Mouse (Mus musculus) right cerebral cortex, postnatal 36 days (tissue): ENCODE results near the gene Myh10.
A peak's percentile ranks its signal among the peaks of the same experiment; 100 is the strongest.
"Not testable (repeated sequence)": the region's sequence is repeated elsewhere in the genome, so short reads cannot be mapped to it uniquely, and the experiment has no call there.

Experiments
- DNase-seq, 2 experiments: peaks; one replicate each; pipeline ENCODE4 v3.0.0; 2022; ENCODE audit warnings: low spot score in 2 of 2, mixed read lengths in 1 of 2

The Myh10 gene

GRCm38 (mm10) chr11:68790720-68791119 lies 99.4 kb downstream of the Myh10 start:
- DNase-seq = no peak

- no peak for DNase-seq
Measured at GRCm38 (mm10) chr11:68791794-68792193, 100.4 kb downstream of the Myh10 start.

GRCm38 (mm10) chr11:68798258-68798657 lies 106.9 kb downstream of the Myh10 start:
- DNase-seq = no peak

- DNase-seq = no peak
Measured at GRCm38 (mm10) chr11:68805148-68805547, 113.8 kb downstream of the Myh10 start.

GRCm38 (mm10) chr11:68807787-68808186 lies 116.4 kb downstream of the Myh10 start:
- DNase-seq = peak in 1 of 2 experiments; percentile 61

- no peak for DNase-seq
Measured at GRCm38 (mm10) chr11:68811881-68812577, 120.7 kb downstream of the Myh10 start.

- no peak for DNase-seq
Measured at GRCm38 (mm10) chr11:68818416-68818815, 127.1 kb downstream of the Myh10 start.

GRCm38 (mm10) chr11:68819226-68819805 lies 128.0 kb downstream of the Myh10 start:
- no peak for DNase-seq

GRCm38 (mm10) chr11:68822326-68822725 lies 131.0 kb downstream of the Myh10 start:
- DNase-seq = no peak

- DNase-seq = no peak
Measured at GRCm38 (mm10) chr11:68826735-68827134, 135.4 kb downstream of the Myh10 start.

GRCm38 (mm10) chr11:68831580-68831979 lies 140.2 kb downstream of the Myh10 start:
- not testable (repeated sequence) for DNase-seq

GRCm38 (mm10) chr11:68832793-68833192 lies 141.4 kb downstream of the Myh10 start:
- no peak for DNase-seq

GRCm38 (mm10) chr11:68833593-68833992 lies 142.2 kb downstream of the Myh10 start:
- no peak for DNase-seq

- DNase-seq = no peak
Measured at GRCm38 (mm10) chr11:68835034-68835433, 143.7 kb downstream of the Myh10 start.

- DNase-seq = no peak
Measured at GRCm38 (mm10) chr11:68839606-68840005, 148.2 kb downstream of the Myh10 start.

GRCm38 (mm10) chr11:68850862-68851261 lies 159.5 kb downstream of the Myh10 start:
- DNase-seq = no peak

GRCm38 (mm10) chr11:68851644-68852485 lies 160.5 kb downstream of the Myh10 start:
- no peak for DNase-seq

- DNase-seq = peak; percentile 39 to 59
Measured at GRCm38 (mm10) chr11:68852486-68852901, 161.1 kb downstream of the Myh10 start.

GRCm38 (mm10) chr11:68852932-68853409 lies 161.6 kb downstream of the Myh10 start:
- DNase-seq = peak; percentile 99

- DNase-seq = no peak
Measured at GRCm38 (mm10) chr11:68853611-68854401, 162.4 kb downstream of the Myh10 start.

- DNase-seq = no peak
Measured at GRCm38 (mm10) chr11:68854621-68855020, 163.3 kb downstream of the Myh10 start.

- no peak for DNase-seq
Measured at GRCm38 (mm10) chr11:68857329-68857728, 166.0 kb downstream of the Myh10 start.
